Mouse (Mus musculus) neural tube, embryonic 13.5 days (tissue): ENCODE measurements at regions not wholly inside any gene's neighbourhood (a gene's known extent, or its start where the extent isn't known, plus 50 kb on each side); places are given as distances from the start of the nearest gene placed in this dataset.

Experiments
- ATAC-seq: fragments of 200-750 bp; cut with Nextera tagmentation; 2 replicates; pipeline ENCODE4 v1.8.0; 2017; ENCODE audit warnings: low read depth, mild to moderate bottlenecking, moderate TSS enrichment, moderate library complexity
- H3K27ac ChIP-seq: fragments of 300-500 bp; sonication (generic); replicated peaks from 2 replicates; pipeline ENCODE4 v1.5.1; 2015; ENCODE audit warnings: moderate library complexity, mild to moderate bottlenecking, inconsistent platforms
- H3K27me3 ChIP-seq: fragments of 300-500 bp; sonication (generic); 2 replicates; pipeline ENCODE4 v1.6.1; 2015; ENCODE audit warnings: mild to moderate bottlenecking, inconsistent platforms
- H3K36me3 ChIP-seq: fragments of 300-500 bp; sonication (generic); 2 replicates; pipeline ENCODE4 v1.6.1; 2015; ENCODE audit warnings: mild to moderate bottlenecking, inconsistent platforms
- H3K4me1 ChIP-seq: fragments of 300-500 bp; sonication (generic); replicated peaks from 2 replicates; pipeline ENCODE4 v1.6.1; 2015; ENCODE audit warnings: inconsistent platforms
- H3K4me2 ChIP-seq: fragments of 300-500 bp; sonication (generic); 2 replicates; pipeline ENCODE4 v1.6.1; 2015; ENCODE audit warnings: inconsistent platforms, mild to moderate bottlenecking, moderate library complexity
- H3K4me3 ChIP-seq: fragments of 300-500 bp; sonication (generic); 2 replicates; pipeline ENCODE4 v1.5.1; 2015; ENCODE audit warnings: mild to moderate bottlenecking, inconsistent platforms
- H3K9ac ChIP-seq: fragments of 300-500 bp; sonication (generic); 2 replicates; pipeline ENCODE4 v1.6.1; 2015; ENCODE audit warnings: moderate library complexity, mild to moderate bottlenecking, inconsistent platforms
- H3K9me3 ChIP-seq: fragments of 300-500 bp; sonication (generic); 2 replicates; pipeline ENCODE4 v1.6.1; 2016; ENCODE audit warnings: inconsistent platforms
- WGBS: fragments of 180-500 bp; shearing (Covaris S2); methylation state at CpG from one replicate; pipeline ENCODE4 v1.1.7; 2015; 5-methylcytosine and 5-hydroxymethylcytosine counted together

GRCm38 (mm10) chr12:78099761-78100160, 94.3 kb upstream of the Gm6657 start:
- H3K27ac ChIP-seq: no peak overlapping the region
- H3K27me3 ChIP-seq: no peaks in the 10 kb centered on the region
- H3K4me2 ChIP-seq: no peak overlapping the region
- ATAC-seq: no peak
- no peaks in the 10 kb centered on the region for H3K9me3 ChIP-seq
- no peak overlapping the region for H3K9ac ChIP-seq
- WGBS: 61% methylated on average over 4 of the region's 4 CpGs
- no peaks in the 10 kb centered on the region for H3K36me3 ChIP-seq
- no peak overlapping the region for H3K4me3 ChIP-seq
- H3K4me1 ChIP-seq: no peaks in the 10 kb centered on the region; the same call in 1 of the 2 replicates

GRCm38 (mm10) chr12:78100756-78101155, 93.3 kb upstream of the Gm6657 start:
- Histone ChIP-seq H3K9ac (no peak overlapping the region), H3K27ac (no peak overlapping the region), H3K4me2 (no peak overlapping the region), H3K4me3 (no peak overlapping the region), H3K4me1 (no peaks in the 10 kb centered on the region; the same call in 1 of the 2 replicates), H3K9me3 (no peaks in the 10 kb centered on the region), H3K36me3 (no peaks in the 10 kb centered on the region), H3K27me3 (no peaks in the 10 kb centered on the region)
- WGBS: 96% methylated on average over 3 of the region's 3 CpGs
- ATAC-seq: no peak

GRCm38 (mm10) chr12:78109931-78110330, 84.1 kb upstream of the Gm6657 start:
- Histone ChIP-seq H3K27ac (no peak overlapping the region), H3K9me3 (no peaks in the 10 kb centered on the region), H3K4me2 (no peak overlapping the region), H3K4me3 (no peak overlapping the region), H3K9ac (no peak overlapping the region), H3K4me1 (no peaks in the 10 kb centered on the region), H3K36me3 (no peaks in the 10 kb centered on the region), H3K27me3 (no peaks in the 10 kb centered on the region)
- no peak for ATAC-seq
- 31% methylated on average over 1 of the region's 1 CpGs for WGBS

- no peak overlapping the region for H3K4me3 ChIP-seq
- H3K9ac ChIP-seq: no peak overlapping the region
- no peaks in the 10 kb centered on the region for H3K4me1 ChIP-seq
- WGBS: 82% methylated on average over 1 of the region's 1 CpGs
- H3K36me3 ChIP-seq: no peaks in the 10 kb centered on the region
- no peaks in the 10 kb centered on the region for H3K9me3 ChIP-seq
- no peaks in the 10 kb centered on the region for H3K27me3 ChIP-seq
- H3K4me2 ChIP-seq: no peak overlapping the region
- ATAC-seq: no peak
- no peak overlapping the region for H3K27ac ChIP-seq
These were observed 75.9 kb upstream of the Gm6657 start for GRCm38 (mm10) chr12:78118131-78118530.

GRCm38 (mm10) chr12:78119246-78119645, 74.8 kb upstream of the Gm6657 start:
- Histone ChIP-seq H3K4me2 (no peak overlapping the region), H3K9ac (no peak overlapping the region), H3K27ac (no peak overlapping the region), H3K4me3 (no peak overlapping the region), H3K4me1 (no peaks in the 10 kb centered on the region), H3K9me3 (no peaks in the 10 kb centered on the region), H3K36me3 (no peaks in the 10 kb centered on the region), H3K27me3 (no peaks in the 10 kb centered on the region)
- 81% methylated on average over 2 of the region's 2 CpGs for WGBS
- no peak for ATAC-seq

- no peak for ATAC-seq
- WGBS: 76% methylated on average over 5 of the region's 5 CpGs
- H3K9me3 ChIP-seq: no peaks in the 10 kb centered on the region
- H3K36me3 ChIP-seq: no peaks in the 10 kb centered on the region
- H3K9ac ChIP-seq: no peak overlapping the region
- H3K27me3 ChIP-seq: no peaks in the 10 kb centered on the region
- H3K27ac ChIP-seq: no peak overlapping the region
- H3K4me3 ChIP-seq: no peak overlapping the region
- no peaks in the 10 kb centered on the region for H3K4me1 ChIP-seq
- no peak overlapping the region for H3K4me2 ChIP-seq
These were observed 74.2 kb upstream of the Gm6657 start for GRCm38 (mm10) chr12:78119855-78120254.

GRCm38 (mm10) chr12:78129130-78129845, 64.8 kb upstream of the Gm6657 start:
- H3K36me3 ChIP-seq: no peaks in the 10 kb centered on the region
- 77% methylated on average over 5 of the region's 5 CpGs for WGBS
- ATAC-seq: no peak
- H3K4me2 ChIP-seq: no peak overlapping the region
- H3K4me3 ChIP-seq: no peak overlapping the region
- H3K27ac ChIP-seq: no peak overlapping the region
- H3K4me1 ChIP-seq: peaks cover 19% of the 10 kb centered on the region; the same call in 1 of the 2 replicates
- no peak overlapping the region for H3K9ac ChIP-seq
- H3K9me3 ChIP-seq: no peaks in the 10 kb centered on the region
- H3K27me3 ChIP-seq: no peaks in the 10 kb centered on the region

- H3K9ac ChIP-seq: no peak overlapping the region
- no peaks in the 10 kb centered on the region for H3K9me3 ChIP-seq
- peaks cover 19% of the 10 kb centered on the region; the same call in 1 of the 2 replicates for H3K4me1 ChIP-seq
- H3K4me3 ChIP-seq: no peak overlapping the region
- ATAC-seq: no peak
- no peaks in the 10 kb centered on the region for H3K36me3 ChIP-seq
- H3K27me3 ChIP-seq: no peaks in the 10 kb centered on the region
- no peak overlapping the region for H3K27ac ChIP-seq
- no peak overlapping the region for H3K4me2 ChIP-seq
- WGBS: 71% methylated on average over 8 of the region's 8 CpGs
These were observed 61.8 kb upstream of the Gm6657 start for GRCm38 (mm10) chr12:78132016-78132797.

GRCm38 (mm10) chr12:78133341-78133740, 60.7 kb upstream of the Gm6657 start:
- ATAC-seq: no peak
- Histone ChIP-seq H3K27ac (peak overlapping the region; percentile 52), H3K9ac (no peak overlapping the region), H3K4me3 (no peak overlapping the region), H3K4me2 (no peak overlapping the region), H3K27me3 (no peaks in the 10 kb centered on the region), H3K9me3 (no peaks in the 10 kb centered on the region), H3K36me3 (no peaks in the 10 kb centered on the region), H3K4me1 (peaks cover 19% of the 10 kb centered on the region; the same call in 1 of the 2 replicates)
- 74% methylated on average over 9 of the region's 9 CpGs for WGBS

GRCm38 (mm10) chr12:78133984-78134383, 60.1 kb upstream of the Gm6657 start:
- WGBS: 42% methylated on average over 4 of the region's 4 CpGs
- no peaks in the 10 kb centered on the region for H3K27me3 ChIP-seq
- H3K27ac ChIP-seq: 0 out of 2 replicates have a peak overlapping the region, but pooled peaks have one; percentile 52
- no peaks in the 10 kb centered on the region for H3K36me3 ChIP-seq
- H3K9me3 ChIP-seq: no peaks in the 10 kb centered on the region
- no peak overlapping the region for H3K9ac ChIP-seq
- no peak overlapping the region for H3K4me3 ChIP-seq
- H3K4me2 ChIP-seq: no peak overlapping the region
- peak; percentile 69 for ATAC-seq
- H3K4me1 ChIP-seq: peaks cover 18% of the 10 kb centered on the region; the same call in 1 of the 2 replicates

- WGBS: 79% methylated on average over 3 of the region's 3 CpGs
- H3K9me3 ChIP-seq: no peaks in the 10 kb centered on the region
- H3K27ac ChIP-seq: no peak overlapping the region
- peaks cover 8% of the 10 kb centered on the region; the same call in 1 of the 2 replicates for H3K4me1 ChIP-seq
- no peak overlapping the region for H3K4me3 ChIP-seq
- H3K4me2 ChIP-seq: no peak overlapping the region
- no peaks in the 10 kb centered on the region for H3K27me3 ChIP-seq
- H3K36me3 ChIP-seq: no peaks in the 10 kb centered on the region
- H3K9ac ChIP-seq: no peak overlapping the region
- no peak for ATAC-seq
These were observed 56.8 kb upstream of the Gm6657 start for GRCm38 (mm10) chr12:78137196-78137595.

GRCm38 (mm10) chr12:78138467-78138866, 55.6 kb upstream of the Gm6657 start:
- Histone ChIP-seq H3K36me3 (no peaks in the 10 kb centered on the region), H3K9me3 (no peaks in the 10 kb centered on the region), H3K4me1 (peaks cover 4% of the 10 kb centered on the region; the same call in 1 of the 2 replicates), H3K27ac (no peak overlapping the region), H3K9ac (no peak overlapping the region), H3K4me2 (no peak overlapping the region), H3K4me3 (no peak overlapping the region), H3K27me3 (no peaks in the 10 kb centered on the region)
- WGBS: 88% methylated on average over 1 of the region's 1 CpGs
- no peak for ATAC-seq
